17 mouse cellular contexts compared by ENCODE assay signal in genomic region chr12:46878164-46878563, GRCm38 (mm10). TPM values are rescaled to one million over a fixed set of nuclear protein-coding genes. Genes with fewer than 3 reads are reported as not detected.
"Had no signal": no experiment of that assay in that cellular context is flagged by ENCODE, and none has a peak within 500 bp of the region (broad histone marks: within the 10 kb centered on the region; RNA-seq: fewer than 3 reads in every experiment).

No protein-coding gene starts in this region.

- H3K4me2 ChIP-seq: neural tube, embryonic 13.5 days; neural tube, embryonic 15.5 days; stomach, embryonic 15.5 days had no signal

- DNase-seq: retina, postnatal 1 day; right cerebral cortex, adult 18-20 months; right cerebral cortex, postnatal 14 days; right cerebral cortex, postnatal 25 days; right cerebral cortex, postnatal 4 days; spleen, adult 18-20 months; thymus, adult 18-20 months; thymus, adult 2 months; thymus, postnatal 14 days; thymus, postnatal 25 days; thymus, postnatal 36 days; thymus, postnatal 4 days had no signal

- H3K9me3 ChIP-seq: neural tube, embryonic 13.5 days; neural tube, embryonic 15.5 days; stomach, embryonic 15.5 days had no signal

- H3K4me1 ChIP-seq: neural tube, embryonic 13.5 days; neural tube, embryonic 15.5 days; stomach, embryonic 15.5 days had no signal

- H3K36me3 ChIP-seq: neural tube, embryonic 13.5 days; neural tube, embryonic 15.5 days; stomach, embryonic 15.5 days had no signal

- H3K27ac ChIP-seq: neural tube, embryonic 13.5 days; neural tube, embryonic 15.5 days; stomach, embryonic 15.5 days; stomach, postnatal 0 days had no signal

- H3K4me3 ChIP-seq: neural tube, embryonic 13.5 days; neural tube, embryonic 15.5 days; stomach, embryonic 15.5 days had no signal

- H3K9ac ChIP-seq: neural tube, embryonic 13.5 days; neural tube, embryonic 15.5 days; stomach, embryonic 15.5 days had no signal

- H3K27me3 ChIP-seq: neural tube, embryonic 13.5 days; neural tube, embryonic 15.5 days; stomach, embryonic 15.5 days had no signal

RNA-seq across cellular contexts. Expression of gene Nova1, which starts 59.4 kb away (rescaled TPM):
- total RNA-seq: neutrophil, adult 5-6 weeks had no signal
